Mouse (Mus musculus) testis, adult 2 months (tissue): ENCODE results near the gene Ccdc97.

Experiments used
- CTCF ChIP-seq: fragments of 200-500 bp; IDR thresholded peaks from 2 replicates; pipeline ENCODE4 v1.5.1; 2012; ENCODE audit warnings: low read depth, mild to moderate bottlenecking, inconsistent platforms, low read length, moderate library complexity; ENCODE audit not compliant: control insufficient read depth, insufficient read depth, insufficient replicate concordance
- POLR2A ChIP-seq: fragments of 200-500 bp; IDR thresholded peaks from 2 replicates; pipeline ENCODE4 v1.6.1; 2012; ENCODE audit warnings: low read depth, mild to moderate bottlenecking, inconsistent platforms, low read length, moderate library complexity; ENCODE audit not compliant: control insufficient read depth

GRCm38 (mm10) chr7:25704716-25705364 lies 14.0 kb downstream of the Ccdc97 start:
- no peak for TF ChIP-seq CTCF
- no peak for TF ChIP-seq POLR2A
